Mouse (Mus musculus) megakaryocyte, embryonic 14.5 days (primary cell): ENCODE results near the gene Hnrnpdl. TPM values are rescaled to one million over a fixed set of nuclear protein-coding genes. Genes with fewer than 3 reads are reported as not detected.
A peak's percentile ranks its signal among the peaks of the same experiment; 100 is the strongest.

Experiments used
- H3K27me3 ChIP-seq: replicated peaks from 2 replicates; pipeline ENCODE3; 2012; ENCODE audit warnings: inconsistent platforms
- H3K36me3 ChIP-seq: replicated peaks from 2 replicates; pipeline ENCODE3; 2012; ENCODE audit warnings: low read length, inconsistent platforms, mixed read lengths
- H3K4me1 ChIP-seq: 2 replicates; pipeline ENCODE4 v1.6.1; 2012; ENCODE audit warnings: inconsistent platforms
- H3K4me3 ChIP-seq: replicated peaks from 2 replicates; pipeline ENCODE3; 2012; ENCODE audit warnings: moderate library complexity, mild to moderate bottlenecking, inconsistent platforms
- H3K9me3 ChIP-seq: 2 replicates; pipeline ENCODE4 v1.6.1; 2012; ENCODE audit warnings: inconsistent platforms
- FLI1 ChIP-seq: IDR thresholded peaks from 2 replicates; pipeline ENCODE4 v1.6.1; 2012; ENCODE audit warnings: low read length, inconsistent platforms, mixed read lengths
- GATA1 ChIP-seq: IDR thresholded peaks from 3 replicates; pipeline ENCODE4 v1.6.1; 2012; ENCODE audit warnings: mixed read lengths, low read length, inconsistent platforms, borderline replicate concordance
- polyA plus RNA-seq: library from polyadenylated mRNA; stranded (reverse); fragments of >175 nt; gene quantifications from 2 replicates; pipeline ENCODE4 v1.2.3, GENCODE M21; 2012; ENCODE audit warnings: low replicate concordance; ENCODE audit not compliant: insufficient read depth

Gene Hnrnpdl
- polyA plus RNA-seq, 1 experiment: 67.8 TPM

DNA sequence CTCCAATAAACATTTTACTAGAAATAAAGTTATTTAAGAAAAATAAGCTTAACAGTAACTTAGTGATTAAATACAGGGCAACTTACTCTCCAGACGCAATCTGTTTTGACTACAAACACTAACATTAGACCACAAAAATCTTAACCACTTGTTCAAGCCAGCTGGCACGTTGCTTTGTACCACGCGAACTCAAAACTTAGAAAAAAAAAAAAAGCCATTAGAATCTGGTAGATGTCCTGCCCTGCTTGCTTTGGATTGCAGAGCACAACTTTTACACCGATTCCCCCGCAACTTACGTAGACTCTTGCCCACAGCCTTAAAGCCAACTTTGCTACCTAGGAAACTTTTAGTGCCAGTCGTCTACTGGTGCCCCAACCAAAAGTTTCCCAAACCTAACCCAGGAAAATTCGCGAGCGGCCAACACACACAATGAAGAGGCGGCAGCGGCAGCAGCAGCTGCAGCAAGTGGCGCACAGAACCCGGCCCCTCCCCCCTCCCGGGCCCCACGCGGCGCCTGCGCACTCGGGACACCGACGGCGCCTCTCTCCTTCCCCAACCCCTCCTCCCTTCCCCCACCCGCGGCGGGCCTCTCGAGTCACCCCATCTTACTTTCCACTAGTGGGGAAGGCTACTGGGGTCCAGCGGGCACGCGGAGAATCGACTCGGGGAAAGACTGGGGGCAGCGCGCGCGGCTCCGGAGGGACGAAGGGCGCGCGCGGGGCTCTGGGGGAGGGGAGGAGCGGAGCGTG lies 1.3 kb downstream of the Hnrnpdl start:
- H3K4me3 ChIP-seq: peak overlapping the region; percentile 99
- H3K36me3 ChIP-seq: peaks cover 49% of the 10 kb centered on the region
- H3K9me3 ChIP-seq: no peaks in the 10 kb centered on the region
- no peak for TF ChIP-seq FLI1
- TF ChIP-seq GATA1: no peak
- H3K27me3 ChIP-seq: no peaks in the 10 kb centered on the region
- H3K4me1 ChIP-seq: peaks cover 57% of the 10 kb centered on the region

DNA sequence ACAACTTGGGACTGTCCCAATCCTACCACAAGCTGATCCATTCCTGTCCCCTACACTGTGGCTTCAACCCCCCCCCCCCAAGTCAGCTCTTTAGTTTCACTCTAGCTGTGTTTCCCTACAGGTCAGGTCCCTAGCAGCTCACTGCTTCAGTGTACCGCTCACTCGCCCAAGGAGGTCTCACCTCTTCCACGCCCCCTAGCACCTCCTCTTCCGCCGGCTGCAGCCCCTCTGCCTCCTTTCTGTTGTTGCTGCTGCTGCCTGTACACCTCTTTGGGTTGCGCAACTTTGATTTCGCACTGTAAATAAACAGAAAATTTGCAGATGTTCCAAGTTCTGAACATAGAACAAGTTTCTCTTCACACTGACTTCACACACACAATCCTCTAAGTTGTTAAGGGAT lies 2.8 kb downstream of the Hnrnpdl start:
- no peak for TF ChIP-seq GATA1
- TF ChIP-seq FLI1: no peak
- Histone ChIP-seq H3K27me3 (no peaks in the 10 kb centered on the region), H3K9me3 (no peaks in the 10 kb centered on the region), H3K4me1 (peaks cover 44% of the 10 kb centered on the region), H3K4me3 (peak overlapping the region; percentile 87), H3K36me3 (peaks cover 59% of the 10 kb centered on the region)

DNA sequence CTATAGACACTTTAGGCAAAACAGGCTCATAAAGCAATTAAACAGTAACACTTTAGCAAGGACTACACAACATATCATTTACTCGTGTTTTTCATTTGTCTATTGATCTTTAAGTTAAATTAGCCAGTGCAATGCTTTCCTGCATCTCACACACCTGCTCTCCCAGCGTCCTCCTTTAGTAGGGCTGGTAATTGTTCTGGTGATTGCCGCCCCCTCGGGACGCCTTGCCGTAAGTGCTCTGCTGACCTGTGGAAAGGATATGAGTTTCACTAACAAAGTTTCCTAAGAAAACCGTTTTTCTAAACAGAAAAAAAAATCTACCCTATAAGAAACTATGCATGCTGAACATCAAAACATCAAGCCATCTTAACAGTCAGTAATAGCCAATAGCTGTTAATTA lies 3.5 kb downstream of the Hnrnpdl start:
- TF ChIP-seq FLI1 (no peak), GATA1 (no peak)
- H3K9me3 ChIP-seq: no peaks in the 10 kb centered on the region
- H3K4me1 ChIP-seq: peaks cover 36% of the 10 kb centered on the region
- H3K36me3 ChIP-seq: peaks cover 63% of the 10 kb centered on the region
- no peaks in the 10 kb centered on the region for H3K27me3 ChIP-seq
- H3K4me3 ChIP-seq: no peak overlapping the region

DNA sequence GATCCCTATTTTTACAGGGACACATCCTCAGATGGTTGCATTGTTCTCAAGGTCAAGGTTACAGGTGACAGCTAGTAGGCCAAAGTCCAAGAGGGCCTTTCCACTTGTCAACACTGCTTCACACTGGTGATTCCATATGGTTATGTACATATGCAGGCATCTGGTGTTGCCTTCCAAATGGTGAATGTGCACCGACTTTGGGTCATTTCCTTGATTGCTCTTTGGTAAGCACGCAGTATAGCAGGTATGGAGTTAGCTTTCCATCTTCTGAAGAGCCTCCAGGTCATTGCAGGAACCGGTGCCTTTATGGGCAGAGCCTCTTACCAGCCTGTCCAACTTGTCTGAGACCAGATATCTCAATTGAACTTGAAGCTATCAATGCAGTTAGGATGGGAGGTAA lies 6.8 kb downstream of the Hnrnpdl start:
- Histone ChIP-seq H3K9me3 (no peaks in the 10 kb centered on the region), H3K4me3 (no peak overlapping the region), H3K36me3 (peaks cover 63% of the 10 kb centered on the region), H3K4me1 (peaks cover 35% of the 10 kb centered on the region), H3K27me3 (no peaks in the 10 kb centered on the region)
- TF ChIP-seq GATA1 (no peak), FLI1 (no peak)

DNA sequence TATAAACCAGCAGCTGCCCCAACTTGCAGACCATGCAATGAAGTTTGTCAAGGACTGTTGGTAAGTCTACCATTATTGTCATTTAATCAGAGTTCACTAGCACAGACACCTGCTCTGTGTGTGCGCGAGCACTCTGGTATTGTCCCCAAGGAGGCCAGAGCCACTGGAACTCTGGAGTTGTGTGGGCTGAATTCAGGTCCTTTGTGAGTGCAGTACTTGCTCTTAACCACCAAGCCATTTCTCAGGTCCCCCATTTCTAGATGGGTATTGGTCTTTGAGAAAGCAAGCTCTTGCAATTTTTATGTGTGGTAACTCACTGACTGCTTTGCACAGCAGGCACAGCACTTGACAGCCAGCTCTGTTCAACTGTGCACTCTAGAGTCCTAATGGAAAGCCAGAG lies 7.4 kb downstream of the Hnrnpdl start:
- Histone ChIP-seq H3K4me1 (peaks cover 30% of the 10 kb centered on the region), H3K4me3 (no peak overlapping the region), H3K36me3 (peaks cover 58% of the 10 kb centered on the region), H3K27me3 (no peaks in the 10 kb centered on the region), H3K9me3 (no peaks in the 10 kb centered on the region)
- TF ChIP-seq FLI1 (no peak), GATA1 (no peak)

DNA sequence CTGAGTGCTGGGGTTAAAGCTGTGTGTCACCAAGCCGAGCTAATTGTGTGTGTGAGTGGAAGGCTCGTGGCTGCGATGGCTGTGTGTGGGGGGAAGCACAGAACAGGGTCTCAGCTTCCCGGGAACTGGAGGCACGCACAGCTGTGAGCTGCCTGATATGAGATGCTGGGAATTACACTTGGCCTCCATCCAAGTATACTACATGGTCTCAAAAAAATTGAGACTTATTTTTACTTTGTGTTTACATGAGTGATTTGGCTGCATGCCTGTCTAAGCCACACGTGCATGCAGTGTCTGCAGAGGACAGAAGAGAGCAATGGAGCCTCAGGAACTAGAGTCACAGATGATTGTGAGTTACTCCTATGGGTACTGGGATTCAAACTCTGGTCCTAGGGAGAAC lies 9.4 kb downstream of the Hnrnpdl start:
- Histone ChIP-seq H3K27me3 (no peaks in the 10 kb centered on the region), H3K36me3 (peaks cover 38% of the 10 kb centered on the region), H3K9me3 (no peaks in the 10 kb centered on the region), H3K4me1 (peaks cover 17% of the 10 kb centered on the region), H3K4me3 (peak overlapping the region; percentile 28)
- TF ChIP-seq FLI1 (no peak), GATA1 (no peak)

DNA sequence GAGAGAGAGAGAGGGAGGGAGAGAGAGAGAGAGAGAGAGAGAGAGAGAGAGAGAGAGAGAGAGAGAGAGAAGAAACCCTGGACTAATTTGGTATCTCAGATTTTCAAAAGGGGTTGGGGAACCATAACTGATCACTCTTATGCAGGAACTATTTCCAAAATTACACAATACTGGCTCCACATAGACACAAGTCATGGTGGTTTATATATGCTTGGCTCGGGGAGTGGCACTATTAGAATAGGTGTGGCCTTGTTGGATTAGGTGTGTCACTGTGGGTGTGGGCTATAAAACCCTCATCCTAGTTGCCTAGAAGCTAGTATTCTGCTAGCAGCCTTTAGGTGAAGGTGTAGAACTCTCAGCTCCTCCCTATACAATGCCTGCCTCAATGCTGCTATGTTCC lies 14.6 kb downstream of the Hnrnpdl start:
- Histone ChIP-seq H3K4me1 (peaks cover 8% of the 10 kb centered on the region), H3K27me3 (peaks cover 6% of the 10 kb centered on the region), H3K9me3 (peaks cover 19% of the 10 kb centered on the region), H3K4me3 (no peak overlapping the region), H3K36me3 (no peaks in the 10 kb centered on the region)
- TF ChIP-seq FLI1 (no peak), GATA1 (no peak)

DNA sequence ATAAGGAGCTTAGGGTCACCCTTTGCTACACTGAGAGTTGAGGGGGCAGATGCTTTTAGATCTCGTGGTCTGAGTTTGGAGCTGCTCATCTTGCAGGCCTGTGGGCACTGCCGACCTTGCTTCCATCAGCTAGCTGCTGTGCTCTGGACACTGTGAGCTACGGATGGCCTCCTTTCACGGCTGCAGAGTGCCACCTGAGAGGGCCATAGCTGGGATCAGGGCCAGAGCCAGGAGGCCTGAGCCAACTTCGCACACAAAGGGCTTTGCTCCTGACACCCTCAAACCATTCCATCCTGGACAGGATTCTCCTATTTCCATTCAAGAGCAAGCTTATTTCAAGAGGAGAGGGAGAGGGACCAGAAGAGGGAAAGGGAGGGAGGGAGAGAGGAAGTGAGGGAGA lies 15.1 kb downstream of the Hnrnpdl start:
- no peak for TF ChIP-seq GATA1
- no peak for TF ChIP-seq FLI1
- Histone ChIP-seq H3K4me3 (no peak overlapping the region), H3K27me3 (peaks cover 6% of the 10 kb centered on the region), H3K9me3 (peaks cover 19% of the 10 kb centered on the region), H3K4me1 (peaks cover 7% of the 10 kb centered on the region), H3K36me3 (no peaks in the 10 kb centered on the region)

DNA sequence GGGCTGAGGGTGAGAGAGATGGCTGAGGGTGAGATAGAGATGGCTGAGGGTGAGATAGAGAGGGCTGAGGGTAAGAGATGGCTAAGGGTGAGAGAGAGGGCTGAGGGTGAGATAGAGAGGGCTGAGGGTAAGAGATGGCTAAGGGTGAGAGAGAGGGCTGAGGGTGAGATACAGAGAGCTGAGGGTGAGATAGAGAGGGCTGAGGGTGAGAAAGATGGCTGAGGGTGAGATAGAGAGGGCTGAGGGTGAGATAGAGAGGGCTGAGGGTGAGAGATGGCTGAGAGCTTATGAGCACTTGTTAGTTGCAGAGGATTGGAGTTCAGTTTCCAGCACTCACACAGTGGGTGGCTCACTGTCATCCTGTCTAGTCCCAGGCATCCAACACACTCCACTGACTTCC lies 19.4 kb downstream of the Hnrnpdl start:
- peaks cover 19% of the 10 kb centered on the region for H3K9me3 ChIP-seq
- H3K27me3 ChIP-seq: peaks cover 8% of the 10 kb centered on the region
- TF ChIP-seq GATA1 (no peak), FLI1 (no peak)
- no peaks in the 10 kb centered on the region for H3K36me3 ChIP-seq
- H3K4me1 ChIP-seq: peaks cover 3% of the 10 kb centered on the region; the same call in 1 of the 2 replicates
- no peak overlapping the region for H3K4me3 ChIP-seq

DNA sequence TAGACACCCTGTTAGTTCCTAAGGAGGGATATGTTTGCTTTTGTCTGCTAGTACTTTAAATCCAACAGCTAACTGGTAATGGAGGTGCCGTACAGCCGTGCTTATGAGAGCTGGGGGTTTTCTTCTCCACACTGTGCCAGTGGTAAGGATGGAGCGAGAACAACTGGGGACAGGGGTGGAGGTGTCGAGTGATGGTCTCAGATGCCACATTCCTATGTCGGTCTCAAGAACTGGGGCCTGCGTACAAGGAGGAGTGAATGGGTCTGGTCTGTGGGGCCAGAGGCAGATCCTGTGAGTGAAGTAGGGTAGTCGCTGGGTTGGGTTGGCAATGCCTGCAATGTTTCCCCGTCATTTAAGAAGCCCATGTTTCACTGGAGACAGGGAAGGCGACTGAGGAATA lies 26.9 kb downstream of the Hnrnpdl start:
- peaks cover 11% of the 10 kb centered on the region for H3K9me3 ChIP-seq
- peaks cover 13% of the 10 kb centered on the region for H3K4me1 ChIP-seq
- no peaks in the 10 kb centered on the region for H3K36me3 ChIP-seq
- H3K27me3 ChIP-seq: peaks cover 2% of the 10 kb centered on the region
- H3K4me3 ChIP-seq: no peak overlapping the region
- TF ChIP-seq GATA1 (no peak), FLI1 (no peak)

DNA sequence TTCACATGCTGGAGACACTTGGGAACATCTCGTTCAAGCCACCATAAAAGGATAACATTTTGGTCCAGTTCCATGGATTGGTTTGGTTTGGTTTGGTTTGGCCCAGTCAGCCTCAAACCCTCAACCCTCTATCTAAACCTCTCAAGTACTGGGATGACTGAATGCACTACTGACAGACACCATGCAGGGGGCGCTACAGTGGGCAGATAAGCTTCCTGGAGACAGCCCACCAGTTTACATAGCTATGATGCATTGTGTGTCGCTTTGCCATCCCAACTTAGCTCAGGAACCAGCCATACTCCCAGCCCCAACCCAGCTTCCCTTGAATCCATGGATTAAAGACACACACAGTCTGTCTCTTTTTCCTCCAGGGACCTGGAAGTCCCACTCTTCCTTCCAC lies 31.0 kb downstream of the Hnrnpdl start:
- Histone ChIP-seq H3K9me3 (peaks cover 14% of the 10 kb centered on the region), H3K4me3 (no peak overlapping the region), H3K27me3 (no peaks in the 10 kb centered on the region), H3K36me3 (peaks cover 4% of the 10 kb centered on the region), H3K4me1 (peaks cover 23% of the 10 kb centered on the region)
- TF ChIP-seq FLI1 (no peak), GATA1 (no peak)
